Mouse (Mus musculus) lung, adult 2 months (tissue): ENCODE results near the gene Olfr920. TPM values are rescaled to one million over a fixed set of nuclear protein-coding genes. Genes with fewer than 3 reads are reported as not detected.

Source experiments
- DNase-seq: peaks from one replicate; pipeline ENCODE4 v3.0.0; 2022
- H3K4me1 ChIP-seq: fragments of 200-500 bp; 2 replicates; pipeline ENCODE4 v1.6.1; 2011; ENCODE audit warnings: low read length; ENCODE audit not compliant: control insufficient read depth, insufficient read depth
- H3K4me3 ChIP-seq: fragments of 200-500 bp; replicated peaks from 2 replicates; pipeline ENCODE3; 2011; ENCODE audit warnings: low read depth, mild to moderate bottlenecking, control low read depth, low read length; ENCODE audit errors: extremely low read depth
- CTCF ChIP-seq: fragments of 200-500 bp; IDR thresholded peaks from 2 replicates; pipeline ENCODE4 v1.5.1; 2011; ENCODE audit warnings: mild to moderate bottlenecking, low read length, control low read depth; ENCODE audit not compliant: insufficient read depth
- POLR2A ChIP-seq: fragments of 200-500 bp; IDR thresholded peaks from 2 replicates; pipeline ENCODE4 v1.6.1; 2011; ENCODE audit warnings: low read depth, mild to moderate bottlenecking, control low read depth, low read length, borderline replicate concordance; ENCODE audit errors: extremely low read depth
- WGBS: fragments of 180-500 bp; shearing (Covaris S2); methylation state at CpG from one replicate; pipeline ENCODE4 v1.1.7; 2018; 5-methylcytosine and 5-hydroxymethylcytosine counted together
- polyA plus RNA-seq: library from polyadenylated mRNA; depleted of rRNA; stranded (reverse); fragments of >200 nt; gene quantifications from 2 replicates; pipeline ENCODE4 v1.2.3, GENCODE M21; 2012; rRNA removed

The Olfr920 gene
- 0.17 and 0.25 TPM in 2 replicates for polyA plus RNA-seq

DNA sequence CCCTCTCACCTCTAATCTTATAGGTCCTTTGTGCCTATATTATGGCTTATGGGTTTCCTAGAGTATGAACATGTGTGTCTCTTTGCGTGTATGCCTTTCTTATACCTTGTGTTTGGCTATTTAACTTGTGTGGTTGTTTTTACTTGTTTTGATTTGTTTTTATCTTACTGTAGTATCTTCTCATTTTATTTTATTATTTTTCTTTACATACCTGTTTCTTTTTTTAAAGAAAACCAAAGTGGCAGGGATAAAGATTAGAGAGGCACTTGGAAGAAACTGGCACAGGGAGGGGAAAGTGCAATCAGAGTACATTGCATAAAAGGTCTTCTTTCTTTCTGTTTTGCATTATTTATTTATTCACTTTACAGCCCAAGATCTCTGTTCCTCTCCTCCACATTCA lies at the start of gene Olfr920:
Gene Olfr920, plus strand, starts transcription at position 301 of the 400 bp plus-strand sequence.
- WGBS, result 91% methylated on average over 1 of the region's 1 CpGs
- TF ChIP-seq CTCF (no peak), POLR2A (no peak)
- Histone ChIP-seq H3K4me1 (no peaks in the 10 kb centered on the region), H3K4me3 (no peak within 1 kb of the TSS)
- no peak for DNase-seq

DNA sequence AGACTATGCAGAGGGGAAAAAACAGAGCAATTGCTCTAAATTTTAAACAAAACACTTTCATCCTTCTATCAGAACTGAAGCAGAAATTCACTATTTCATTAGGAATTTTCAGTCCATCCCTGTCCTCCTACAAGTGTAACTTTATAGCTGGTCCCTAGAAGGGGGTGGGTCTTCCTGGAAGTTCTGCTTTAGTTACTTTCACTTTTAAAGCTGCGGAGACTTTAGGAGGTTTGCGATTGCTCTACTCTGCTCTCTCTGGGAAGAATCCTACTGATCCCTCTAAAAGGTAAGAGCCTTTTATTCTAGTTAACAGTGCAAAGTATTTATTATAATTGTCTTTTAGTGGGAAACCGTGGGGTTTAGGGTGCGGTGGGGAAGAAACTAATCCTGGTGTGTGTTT lies 34.0 kb upstream of the Olfr920 start, which contains the start of gene Vwa5a:
Gene Vwa5a, plus strand, starts transcription at position 167 of the 400 bp plus-strand sequence.
- Histone ChIP-seq H3K4me1 (peaks cover 10% of the 10 kb centered on the region), H3K4me3 (peak within 1 kb of the TSS; percentile 77)
- under 1% methylated on average over 4 of the region's 4 CpGs for WGBS
- no peak for TF ChIP-seq POLR2A
- no peak for TF ChIP-seq CTCF
- peak; percentile 10 for DNase-seq

DNA sequence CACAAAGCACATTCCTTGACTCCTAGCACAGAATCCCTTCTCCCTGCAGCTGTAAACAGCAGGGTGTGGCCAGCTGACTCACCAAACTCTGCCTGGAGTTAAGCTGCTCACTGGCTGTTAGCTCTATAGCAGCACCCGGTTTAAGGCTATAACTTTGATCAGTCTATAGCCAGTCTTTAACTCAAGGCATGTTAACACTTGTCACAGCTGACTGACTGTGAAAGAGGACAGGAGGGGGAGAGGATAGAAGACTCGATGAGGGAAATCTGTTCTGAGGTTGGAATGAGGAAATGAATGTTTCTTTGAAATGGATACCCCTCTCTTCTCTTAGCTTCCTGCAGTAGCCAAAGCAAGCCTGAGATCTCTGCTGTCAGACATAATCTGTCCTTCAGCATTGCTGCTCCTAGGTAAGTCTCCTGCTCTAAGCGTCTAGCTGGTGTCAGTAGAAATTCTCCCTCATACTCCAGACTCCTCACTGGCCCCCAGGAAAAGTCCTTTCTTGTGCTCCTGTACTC lies 33.1 kb upstream of the Olfr920 start:
- WGBS, result 0% methylated on average over 3 of the region's 3 CpGs
- Histone ChIP-seq H3K4me3 (peak overlapping the region; percentile 77), H3K4me1 (peaks cover 10% of the 10 kb centered on the region)
- peak; percentile 12 for DNase-seq
- TF ChIP-seq CTCF (no peak), POLR2A (no peak)

DNA sequence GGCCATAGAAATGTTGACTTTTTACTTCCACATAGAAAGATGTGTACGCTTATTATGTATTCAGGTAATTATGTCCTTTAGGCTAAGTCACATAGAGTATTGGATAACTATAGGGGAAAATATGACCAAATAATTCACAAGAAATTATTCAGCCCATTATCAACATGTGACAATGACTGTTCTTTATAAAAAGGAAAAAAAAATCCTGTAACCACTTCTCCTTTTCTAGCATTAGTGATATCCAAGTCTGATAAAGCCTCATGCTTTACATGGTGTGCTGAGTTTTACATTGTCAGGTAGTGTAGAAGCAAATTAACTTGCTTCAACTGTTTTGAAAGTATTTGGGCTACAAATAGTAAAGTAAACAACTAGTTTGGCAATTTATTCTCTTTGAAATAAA lies 28.1 kb upstream of the Olfr920 start:
- no peak for DNase-seq
- Histone ChIP-seq H3K4me3 (no peak overlapping the region), H3K4me1 (peaks cover 8% of the 10 kb centered on the region)
- TF ChIP-seq CTCF, result no peak
- no peak for TF ChIP-seq POLR2A
- 93% methylated on average over 1 of the region's 1 CpGs for whole genome bisulfite sequencing

DNA sequence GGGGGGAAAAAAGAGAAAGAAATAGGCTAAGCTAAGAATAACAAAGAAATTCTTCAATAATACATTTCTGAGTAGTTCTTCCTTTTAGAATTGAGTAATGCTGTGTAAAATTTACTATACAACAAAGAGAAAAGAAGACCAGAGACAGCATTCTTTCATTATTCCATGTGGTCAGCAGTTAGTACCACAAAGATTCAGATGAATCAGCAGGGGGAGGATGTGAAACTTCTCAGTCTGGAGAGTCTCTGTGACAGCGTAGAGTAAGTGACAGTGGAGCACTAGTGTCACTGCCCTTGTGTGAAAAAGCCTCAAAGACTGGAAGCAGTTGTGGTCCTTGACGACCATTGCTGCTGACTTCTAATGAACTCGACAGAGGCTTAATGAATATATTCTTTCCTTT lies 23.9 kb upstream of the Olfr920 start:
- TF ChIP-seq POLR2A (no peak), CTCF (no peak)
- DNase-seq, result no peak
- no peaks in the 10 kb centered on the region for H3K4me1 ChIP-seq
- 76% methylated on average over 3 of the region's 3 CpGs for WGBS
- no peak overlapping the region for H3K4me3 ChIP-seq

DNA sequence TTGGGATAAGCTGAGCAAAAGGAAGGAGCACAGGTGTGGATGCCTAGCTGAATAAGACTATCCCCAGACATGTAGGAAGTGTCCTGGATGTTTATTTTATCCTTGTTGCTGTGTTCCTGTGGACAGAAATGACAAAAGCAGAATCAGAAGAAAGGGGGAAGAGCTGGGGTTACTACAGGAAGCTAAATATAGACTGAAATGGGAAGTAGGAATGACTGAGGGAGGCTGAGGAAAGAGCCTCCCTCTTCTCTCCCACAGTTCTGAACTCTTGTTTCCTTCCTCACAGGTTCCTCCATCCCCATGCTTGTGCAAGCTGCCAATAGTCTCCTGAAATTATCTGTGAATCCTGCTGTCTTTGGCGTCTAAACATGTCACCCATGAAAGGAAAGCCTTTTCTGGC lies 10.7 kb upstream of the Olfr920 start:
- 88% methylated on average over 1 of the region's 1 CpGs for WGBS
- no peaks in the 10 kb centered on the region for H3K4me1 ChIP-seq
- TF ChIP-seq CTCF, result no peak
- no peak for TF ChIP-seq POLR2A
- no peak overlapping the region for H3K4me3 ChIP-seq
- no peak for DNase-seq

DNA sequence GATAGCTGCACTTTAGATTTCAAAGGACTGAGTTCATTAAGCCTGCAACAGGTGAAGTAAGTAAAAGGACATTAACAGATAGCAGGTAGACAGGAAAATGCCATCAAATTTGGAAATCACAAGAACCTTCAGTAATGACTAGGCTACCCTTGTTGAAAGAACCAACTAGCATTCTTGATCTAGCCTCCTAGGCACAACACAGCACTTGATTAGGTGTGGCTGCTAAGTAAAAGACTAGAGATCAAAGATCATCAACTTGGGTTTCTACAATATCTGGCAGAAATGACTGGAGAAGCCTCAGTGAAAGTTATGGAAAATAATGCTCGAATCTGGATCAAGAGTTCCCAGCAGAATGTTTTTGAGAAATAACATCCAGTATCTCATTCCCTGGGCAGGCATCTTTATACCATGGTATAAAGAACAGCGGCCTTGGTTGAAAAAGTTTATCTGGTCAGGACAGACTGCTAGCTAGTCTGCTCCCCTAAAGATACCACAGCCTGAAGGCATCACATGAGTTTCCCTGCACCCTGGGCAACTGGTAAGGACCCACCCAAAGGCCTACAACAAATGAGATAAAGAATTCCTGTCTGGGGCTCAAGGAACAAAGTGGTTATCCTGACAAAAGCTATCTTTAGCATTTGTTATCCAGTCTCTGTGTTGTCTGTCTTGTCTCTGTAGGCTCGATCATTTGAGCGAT lies 7.3 kb upstream of the Olfr920 start:
- H3K4me1 ChIP-seq, result no peaks in the 10 kb centered on the region
- TF ChIP-seq POLR2A (no peak), CTCF (no peak)
- no peak overlapping the region for H3K4me3 ChIP-seq
- DNase-seq, result no peak
- 93% methylated on average over 4 of the region's 4 CpGs for WGBS

DNA sequence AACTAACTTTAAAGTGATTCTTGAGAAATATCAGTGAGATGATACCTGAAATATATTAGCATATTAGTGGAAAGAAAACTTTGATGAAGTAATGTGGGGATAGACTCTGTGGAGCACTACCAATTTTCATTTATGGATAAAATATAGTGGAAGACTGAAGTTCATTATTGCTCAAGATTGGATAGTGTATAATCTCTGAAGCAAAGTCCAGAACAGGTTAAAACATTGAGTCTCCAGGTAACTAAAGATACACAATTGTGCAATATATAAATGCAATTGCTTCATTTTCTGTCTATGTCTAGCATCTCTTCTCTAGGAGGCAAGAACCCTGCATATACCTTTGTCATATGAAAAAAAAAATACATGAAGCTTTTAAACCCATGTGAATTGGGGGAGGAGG lies 20.7 kb downstream of the Olfr920 start, which contains the start of gene Olfr921:
Gene Olfr921, plus strand, starts transcription at position 301 of the 400 bp plus-strand sequence.
- no peak within 1 kb of the TSS for H3K4me3 ChIP-seq
- TF ChIP-seq POLR2A (no peak), CTCF (no peak)
- no peak for DNase-seq
- H3K4me1 ChIP-seq, result no peaks in the 10 kb centered on the region

DNA sequence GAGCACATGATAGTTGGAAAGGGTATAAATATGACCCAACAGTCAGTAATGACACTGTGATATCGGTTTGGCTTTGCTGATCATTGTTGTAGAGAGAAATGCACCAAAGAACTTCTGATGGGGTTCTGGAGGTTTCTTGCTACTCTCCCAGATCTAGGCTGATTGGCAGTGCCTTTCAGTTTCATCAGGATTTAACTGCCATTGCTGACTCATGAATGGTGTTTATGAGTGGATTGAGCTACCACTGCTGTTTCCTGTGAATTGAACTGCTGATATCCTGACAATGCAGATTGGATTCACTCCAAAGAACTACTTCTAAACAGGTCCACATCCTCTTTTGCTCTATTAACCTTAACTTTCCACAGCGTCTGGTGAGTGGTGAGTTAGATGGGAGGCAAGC lies 40.6 kb downstream of the Olfr920 start:
- TF ChIP-seq CTCF, result no peak
- TF ChIP-seq POLR2A, result no peak
- Histone ChIP-seq H3K4me1 (no peaks in the 10 kb centered on the region), H3K4me3 (no peak overlapping the region)
- WGBS, result 71% methylated on average over 2 of the region's 2 CpGs
- no peak for DNase-seq

DNA sequence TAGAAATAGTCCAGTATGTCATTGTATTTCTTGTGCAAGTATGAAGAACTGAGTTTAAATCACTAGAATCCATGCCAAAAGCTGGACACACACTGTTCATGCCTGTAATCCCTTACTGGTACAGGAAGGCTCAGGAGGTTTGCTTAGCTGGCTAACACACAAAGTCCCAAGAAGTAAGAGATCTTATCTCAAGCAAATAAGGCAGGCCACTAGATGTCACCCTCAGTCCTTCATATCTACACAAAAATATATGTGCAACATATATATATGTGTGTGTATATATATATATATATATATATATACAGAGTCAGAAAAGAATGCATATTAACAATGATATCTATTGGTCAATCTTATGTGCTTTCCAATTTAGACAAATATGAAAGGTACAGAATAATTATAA lies 53.6 kb downstream of the Olfr920 start:
- DNase-seq, result no peak
- Histone ChIP-seq H3K4me3 (no peak overlapping the region), H3K4me1 (no peaks in the 10 kb centered on the region)
- TF ChIP-seq CTCF (no peak), POLR2A (no peak)

Other genes starting within 250 kb of the Olfr920 start
- gene Olfr911-ps1, start 230.7 kb upstream of the Olfr920 start, polyA plus RNA-seq, result not detected in 2 replicates
- not detected in 2 replicates for gene Olfr910, start 214.4 kb upstream of the Olfr920 start, polyA plus RNA-seq
- not detected in 2 replicates for gene Olfr912, start 172.1 kb upstream of the Olfr920 start, polyA plus RNA-seq
- gene Olfr913, start 159.5 kb upstream of the Olfr920 start, polyA plus RNA-seq, result not detected in 2 replicates
- not detected in 2 replicates for gene Olfr914, start 147.2 kb upstream of the Olfr920 start, polyA plus RNA-seq
- gene Olfr916, start 92.4 kb upstream of the Olfr920 start, polyA plus RNA-seq, result not detected in 2 replicates
- gene Olfr917, start 86.5 kb upstream of the Olfr920 start, polyA plus RNA-seq, result not detected in 2 replicates
- not detected in 2 replicates for gene Olfr918, start 77.7 kb upstream of the Olfr920 start, polyA plus RNA-seq
- gene Olfr919, start 48.6 kb upstream of the Olfr920 start, polyA plus RNA-seq, result not detected in 2 replicates
- 17.2 and 22.8 TPM in 2 replicates for gene Vwa5a, start 34.0 kb upstream of the Olfr920 start, polyA plus RNA-seq
- 0.13 TPM in 1 of 2 replicates, not detected in the other for gene Olfr921, start 20.8 kb downstream of the Olfr920 start, polyA plus RNA-seq
- not detected in 2 replicates for gene Olfr922, start 62.3 kb downstream of the Olfr920 start, polyA plus RNA-seq
- not detected in 2 replicates for gene Olfr923, start 74.2 kb downstream of the Olfr920 start, polyA plus RNA-seq
- not detected in 2 replicates for gene Olfr924, start 92.2 kb downstream of the Olfr920 start, polyA plus RNA-seq
- not detected in 2 replicates for gene Olfr26, start 102.8 kb downstream of the Olfr920 start, polyA plus RNA-seq
- gene Olfr926, start 124.8 kb downstream of the Olfr920 start, polyA plus RNA-seq, result not detected in 2 replicates
- not detected in 2 replicates for gene Olfr930, start 177.5 kb downstream of the Olfr920 start, polyA plus RNA-seq
- gene Olfr933, start 220.0 kb downstream of the Olfr920 start, polyA plus RNA-seq, result not detected in 2 replicates
- not detected in 2 replicates for gene Olfr934, start 236.0 kb downstream of the Olfr920 start, polyA plus RNA-seq
- not detected in 2 replicates for gene Olfr935, start 247.4 kb downstream of the Olfr920 start, polyA plus RNA-seq